Mouse (Mus musculus) CH12.LX (cell line): ENCODE measurements around the gene Pde3a. TPM values are rescaled to one million over a fixed set of nuclear protein-coding genes. Genes with fewer than 3 reads are reported as not detected.
A peak's percentile ranks its signal among the peaks of the same experiment; 100 is the strongest.

ENCODE experiments used
- DNase-seq: peaks from one replicate; pipeline ENCODE4 v3.0.0-alpha.2; 2013; ENCODE audit errors: extremely low read depth
- H3K27ac ChIP-seq: 2 replicates; pipeline ENCODE4 v1.5.1; 2012; ENCODE audit warnings: low read depth, mild to moderate bottlenecking, control low read depth, moderate library complexity; ENCODE audit not compliant: insufficient read depth
- H3K27me3 ChIP-seq: replicated peaks from 2 replicates; pipeline ENCODE3; 2012; ENCODE audit warnings: inconsistent platforms
- H3K36me3 ChIP-seq, 2 experiments: replicated peaks in 1 of 2; 2 replicates each; pipeline versions ENCODE3 to v1.6.1; 2012; ENCODE audit warnings: inconsistent platforms in 1 of 2, low read length in 1 of 2, mild to moderate bottlenecking in 1 of 2, mixed read lengths in 1 of 2, moderate library complexity in 1 of 2; ENCODE audit not compliant: control insufficient read depth in 1 of 2, insufficient read depth in 1 of 2
- H3K4me1 ChIP-seq, 2 experiments: 2 replicates each; pipeline ENCODE4 v1.6.1; 2012; ENCODE audit warnings: inconsistent platforms in 1 of 2, moderate library complexity in 1 of 2; ENCODE audit not compliant: insufficient read depth in 2 of 2, control insufficient read depth in 1 of 2
- H3K4me2 ChIP-seq: 2 replicates; pipeline ENCODE4 v1.6.1; 2012; ENCODE audit warnings: low read depth, mild to moderate bottlenecking, control low read depth; ENCODE audit not compliant: poor library complexity, insufficient read depth, severe bottlenecking
- H3K4me3 ChIP-seq, 3 experiments: fragments of 150-350 bp in 1 of 3; sonication (generic) in 1 of 3; replicated peaks in 1 of 3; 2 replicates each; pipeline versions ENCODE3 to v1.5.1; 2011 to 2012; ENCODE audit warnings: low read depth in 2 of 3, low read length in 2 of 3, mild to moderate bottlenecking in 2 of 3, moderate library complexity in 2 of 3, control low read depth in 1 of 3, improper control_type of control experiment in 1 of 3, inconsistent platforms in 1 of 3, mixed read lengths in 1 of 3; ENCODE audit not compliant: poor library complexity in 1 of 3
- H3K79me2 ChIP-seq: replicated peaks from 2 replicates; pipeline ENCODE4 v1.6.1; 2012; ENCODE audit warnings: mild to moderate bottlenecking, moderate library complexity; ENCODE audit not compliant: control insufficient read depth, poor library complexity, insufficient read depth, severe bottlenecking; ENCODE audit errors: extremely low read depth
- H3K9ac ChIP-seq: 2 replicates; pipeline ENCODE4 v1.6.1; 2012; ENCODE audit warnings: low read depth, mild to moderate bottlenecking, control low read depth, moderate library complexity; ENCODE audit not compliant: insufficient read depth
- H3K9me3 ChIP-seq: replicated peaks from 2 replicates; pipeline ENCODE3; 2012; ENCODE audit warnings: low read length, inconsistent platforms, mixed read lengths
- CTCF ChIP-seq, 2 experiments: IDR thresholded peaks in 1 of 2; conservative IDR thresholded peaks in 1 of 2; 2 replicates each; pipeline ENCODE4 v1.5.1; 2011 to 2012; ENCODE audit warnings: low read depth in 2 of 2, low read length in 2 of 2, improper control_type of control experiment in 1 of 2, inconsistent platforms in 1 of 2, mild to moderate bottlenecking in 1 of 2, moderate library complexity in 1 of 2
- GABPA ChIP-seq: IDR thresholded peaks from 2 replicates; pipeline ENCODE4 v1.6.1; 2012; ENCODE audit warnings: low read depth, low read length, improper control_type of control experiment, inconsistent platforms; ENCODE audit not compliant: insufficient replicate concordance
- IRF4 ChIP-seq: IDR thresholded peaks from 2 replicates; pipeline ENCODE4 v1.6.1; 2014; ENCODE audit warnings: low read depth, mild to moderate bottlenecking, inconsistent platforms, low read length, improper control_type of control experiment
- MAX ChIP-seq: IDR thresholded peaks from 2 replicates; pipeline ENCODE4 v1.6.1; 2011; ENCODE audit warnings: low read length, improper control_type of control experiment
- MXI1 ChIP-seq: IDR thresholded peaks from 2 replicates; pipeline ENCODE4 v1.6.1; 2011; ENCODE audit warnings: mild to moderate bottlenecking, low read depth, low read length, improper control_type of control experiment
- PAX5 ChIP-seq: IDR thresholded peaks from 2 replicates; pipeline ENCODE4 v1.6.1; 2012; ENCODE audit warnings: low read length, inconsistent platforms, mixed read lengths
- RAD21 ChIP-seq: IDR thresholded peaks from 2 replicates; pipeline ENCODE4 v1.6.1; 2011; ENCODE audit warnings: low read depth, mild to moderate bottlenecking, low read length, improper control_type of control experiment, moderate library complexity
- RCOR1 ChIP-seq: conservative IDR thresholded peaks from 2 replicates; pipeline ENCODE4 v1.6.1; 2012; ENCODE audit warnings: low read depth, mild to moderate bottlenecking, inconsistent platforms, low read length, improper control_type of control experiment
- SMC3 ChIP-seq: IDR thresholded peaks from 2 replicates; pipeline ENCODE4 v1.6.1; 2011; ENCODE audit warnings: low read depth, low read length, improper control_type of control experiment
- TCF12 ChIP-seq: IDR thresholded peaks from 2 replicates; pipeline ENCODE4 v1.6.1; 2014; ENCODE audit warnings: low read depth, mild to moderate bottlenecking, inconsistent platforms, low read length, improper control_type of control experiment
- ZNF384 ChIP-seq: IDR thresholded peaks from 2 replicates; pipeline ENCODE4 v1.6.1; 2012; ENCODE audit warnings: low read depth, low read length, improper control_type of control experiment, inconsistent platforms
- dilution Hi-C: fragments of 300-500 bp; cut with MboI; formaldehyde crosslinking; loops from 2 replicates; pipeline ENCODE4 v1.14.3; 2020; ENCODE audit warnings: low sequenced_read_pairs; ENCODE audit not compliant: extremely low pct_unique_long_range_greater_than_20kb, extremely low pct_ligation_motif_present
- in situ Hi-C: fragments of 300-500 bp; cut with MboI; formaldehyde crosslinking; loops from 3 replicates; pipeline ENCODE4 v1.14.3; 2019; ENCODE audit warnings: low sequenced_read_pairs, low pct_ligation_motif_present, low pct_unique_long_range_greater_than_20kb, mixed read lengths
- polyA plus RNA-seq: library from polyadenylated mRNA; unstranded; fragments of >175 nt; gene quantifications from 2 replicates; pipeline ENCODE4 v1.2.1, GENCODE M21; 2012; ENCODE audit warnings: low read depth; ENCODE audit not compliant: insufficient read length
- total RNA-seq, 2 experiments: library from RNA; depleted of rRNA; stranded (reverse); fragments of 300-350 nt in 1 of 2; fragments of >200 nt in 1 of 2; gene quantifications; 2 replicates each; pipeline ENCODE4 v1.2.3; 2012 to 2014

The Pde3a gene
- total and polyA plus RNA-seq, 3 experiments = under 0.01 to 0.04 (median 0.03) TPM

GRCm38 (mm10) chr6:141428587-141428986 lies 179.5 kb downstream of the Pde3a start:
- Histone ChIP-seq H3K4me1 (peaks cover 0 to 10% of the 10 kb centered on the region in 2 experiments; a peak in 2 of 4 replicates), H3K4me2 (no peak overlapping the region), H3K79me2 (no peaks in the 10 kb centered on the region), H3K36me3 (no peaks in the 10 kb centered on the region), H3K4me3 (no peak overlapping the region), H3K27me3 (no peaks in the 10 kb centered on the region), H3K9me3 (peaks cover 8% of the 10 kb centered on the region), H3K27ac (no peak overlapping the region), H3K9ac (no peak overlapping the region)
- no peak for DNase-seq
- no peak for TF ChIP-seq RCOR1
- dilution Hi-C loops (no loop called here), in situ Hi-C loops (loop anchor here (25.0 kb wide), 2 partner anchors 91 to 966 kb away; no protein-coding TSS in a partner anchor)

- Histone ChIP-seq H3K27me3 (no peaks in the 10 kb centered on the region), H3K4me3 (no peak overlapping the region), H3K4me1 (peaks cover 0 to 10% of the 10 kb centered on the region in 2 experiments; a peak in 2 of 4 replicates), H3K79me2 (no peaks in the 10 kb centered on the region), H3K4me2 (no peak overlapping the region), H3K27ac (no peak overlapping the region), H3K9me3 (peaks cover 5% of the 10 kb centered on the region), H3K9ac (no peak overlapping the region), H3K36me3 (no peaks in the 10 kb centered on the region)
- in situ Hi-C loops = loop anchor here (25.0 kb wide), 2 partner anchors 93 to 968 kb away; no protein-coding TSS in a partner anchor
- dilution Hi-C loops = no loop called here
- no peak for DNase-seq
- peak; percentile 25; the same call in 1 of the 2 replicates for TF ChIP-seq SMC3
- peak; percentile 31 for TF ChIP-seq RAD21
- no peak for TF ChIP-seq PAX5
- TF ChIP-seq CTCF (conservative IDR thresholded peaks at IDR 0.05 in 1 of 2, IDR thresholded peaks at IDR 0.05 in 1 of 2; ENCODE audit: low read depth in 2 of 2, low read length in 2 of 2) = peak; percentile 9 to 46; a peak in 2 of 4 replicates
- TF ChIP-seq, all 38 proteins: peak for 3
These were observed 181.1 kb downstream of the Pde3a start for GRCm38 (mm10) chr6:141430134-141430533.

- Histone ChIP-seq H3K4me3 (no peak overlapping the region), H3K27ac (peak overlapping the region; percentile 33; the same call in 1 of the 2 replicates), H3K9ac (no peak overlapping the region), H3K79me2 (no peaks in the 10 kb centered on the region), H3K4me1 (peaks cover 0 to 10% of the 10 kb centered on the region in 2 experiments; a peak in 2 of 4 replicates), H3K27me3 (no peaks in the 10 kb centered on the region), H3K36me3 (no peaks in the 10 kb centered on the region), H3K9me3 (peaks cover 14% of the 10 kb centered on the region), H3K4me2 (no peak overlapping the region)
- in situ Hi-C loops (loop anchor here (25.0 kb wide), 2 partner anchors 95 to 970 kb away; no protein-coding TSS in a partner anchor), dilution Hi-C loops (no loop called here)
- peak; percentile 45 for DNase-seq
- TF ChIP-seq MXI1 (no peak), TCF12 (peak; percentile 25; the same call in 1 of the 2 replicates), GABPA (no peak), ZNF384 (no peak), IRF4 (peak; percentile 39; the same call in 1 of the 2 replicates), MAX (no peak)
These were observed 183.4 kb downstream of the Pde3a start for GRCm38 (mm10) chr6:141432271-141432974.
